Mouse (Mus musculus): ENCODE measurements at regions not wholly inside any gene's neighbourhood (a gene's known extent, or its start where the extent isn't known, plus 50 kb on each side); places are given as distances from the start of the nearest gene placed in this dataset.

GRCm38 (mm10) chr19:53446216-53446615 lies 55.8 kb upstream of the Smndc1 start:
- intact Hi-C loops (cut with DNase I): no loop called here
- no peak for DNase-seq (ENCODE audit: low spot score in 2 of 2)

GRCm38 (mm10) chr19:53444646-53445045 lies 54.3 kb upstream of the Smndc1 start:
- no peak for DNase-seq (ENCODE audit: low spot score in 2 of 2)
- intact Hi-C loops (cut with DNase I): no loop called here

- intact Hi-C loops (cut with DNase I): no loop called here
Observed at GRCm38 (mm10) chr19:53442756-53443654, 52.6 kb upstream of the Smndc1 start.

GRCm38 (mm10) chr19:53442132-53442610 lies 51.8 kb upstream of the Smndc1 start:
- DNase-seq (ENCODE audit: low spot score in 2 of 2): no peak
- intact Hi-C loops (cut with DNase I): no loop called here

More at GRCm38 (mm10) chr19:53442756-53443654, 52.6 kb upstream of the Smndc1 start:
- DNase-seq (ENCODE audit: low spot score in 2 of 2): no peak

GRCm38 (mm10) chr19:53441449-53442131 lies 51.2 kb upstream of the Smndc1 start:
- no peak for DNase-seq (ENCODE audit: low spot score in 2 of 2)
- intact Hi-C loops (cut with DNase I): no loop called here

- DNase-seq (ENCODE audit: low spot score in 2 of 2): no peak
- intact Hi-C loops (cut with DNase I): no loop called here
Observed at GRCm38 (mm10) chr19:53440327-53441055, 50.1 kb upstream of the Smndc1 start.

All from left cerebral cortex, postnatal 36 days (tissue).